Mouse (Mus musculus): ENCODE data around the gene Sp9.

DNA sequence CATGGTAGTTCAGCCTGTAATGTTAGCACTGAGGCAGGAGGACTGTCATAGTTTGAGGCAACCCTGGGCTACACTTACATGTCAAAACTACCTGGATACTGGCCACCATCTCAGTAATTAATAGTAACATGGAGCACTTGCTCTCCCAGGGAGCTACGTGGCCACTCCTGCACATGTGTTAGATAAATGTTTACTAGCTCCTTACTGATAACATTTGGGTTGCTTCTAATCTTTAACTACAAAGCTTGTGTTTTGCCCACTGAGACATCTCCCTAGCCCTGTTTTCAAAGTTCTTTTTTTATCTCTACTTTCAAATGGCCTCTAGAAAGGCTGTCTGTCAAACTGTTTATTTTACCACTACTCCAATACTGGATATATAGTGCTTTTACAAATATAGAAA is 30.3 kb downstream of the Sp9 start:
- TF ChIP-seq CTCF (IDR thresholded peaks at IDR 0.05; ENCODE audit: low read depth, low read length) (no peak), TAL1 (conservative IDR thresholded peaks at IDR 0.05; ENCODE audit: low read depth, low read length) (no peak), GATA1 (IDR thresholded peaks at IDR 0.05; ENCODE audit: borderline replicate concordance, low read length) (no peak)
